Mouse (Mus musculus) cerebellum, adult (tissue): ENCODE measurements around the gene Igsf11.

Experiments used
- ATAC-seq: cut with Nextera tagmentation; 2 replicates; pipeline ENCODE4 v1.9.2; 2017; ENCODE audit warnings: mild to moderate bottlenecking, moderate library complexity, mixed read lengths; ENCODE audit not compliant: insufficient number of reproducible peaks, low FRiP score, low TSS enrichment

The Igsf11 gene

GRCm38 (mm10) chr16:39062596-39062995, 170.1 kb downstream of the Igsf11 start:
- ATAC-seq, result no peak

GRCm38 (mm10) chr16:39065576-39065975, 173.1 kb downstream of the Igsf11 start:
- no peak for ATAC-seq

- ATAC-seq, result no peak
These were observed 179.0 kb downstream of the Igsf11 start for GRCm38 (mm10) chr16:39071431-39071830.
